Mouse (Mus musculus): ENCODE measurements around the gene Klk6.

DNA sequence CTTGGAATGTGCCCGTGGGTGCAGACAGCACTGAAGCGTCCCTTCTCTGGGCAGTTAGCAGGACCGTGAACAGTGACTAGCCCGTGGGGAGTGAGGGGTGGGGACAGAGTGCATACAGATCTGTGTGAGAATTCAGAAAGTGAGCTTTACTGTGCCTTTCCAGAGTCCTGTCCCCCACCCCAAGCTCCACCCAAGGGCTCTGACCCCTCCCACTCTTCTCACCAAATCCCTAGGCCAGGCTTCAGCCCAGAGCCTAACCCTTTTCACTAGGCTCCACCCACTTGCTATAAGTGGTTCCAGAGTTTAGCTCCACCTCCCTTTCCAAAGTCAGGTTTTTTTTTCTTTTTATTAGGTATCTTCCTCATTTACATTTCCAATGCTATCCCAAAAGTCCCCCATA lies 19.5 kb downstream of the Klk6 start:
- no peak for TF ChIP-seq CTCF (conservative IDR thresholded peaks at IDR 0.05; ENCODE audit: low read length)
- TF ChIP-seq POU5F1 (IDR thresholded peaks at IDR 0.05; ENCODE audit: borderline replicate concordance, low read length), result no peak
